Mouse (Mus musculus) CH12.LX (cell line): ENCODE measurements around the gene Ccdc184. TPM values are rescaled to one million over a fixed set of nuclear protein-coding genes. Genes with fewer than 3 reads are reported as not detected.
A peak's percentile ranks its signal among the peaks of the same experiment; 100 is the strongest.

Experiments
- DNase-seq: peaks from one replicate; pipeline ENCODE4 v3.0.0-alpha.2; 2013; ENCODE audit errors: extremely low read depth
- H3K27ac ChIP-seq: 2 replicates; pipeline ENCODE4 v1.5.1; 2012; ENCODE audit warnings: low read depth, mild to moderate bottlenecking, control low read depth, moderate library complexity; ENCODE audit not compliant: insufficient read depth
- H3K27me3 ChIP-seq: replicated peaks from 2 replicates; pipeline ENCODE3; 2012; ENCODE audit warnings: inconsistent platforms
- H3K36me3 ChIP-seq, 2 experiments: replicated peaks in 1 of 2; 2 replicates each; pipeline versions ENCODE3 to v1.6.1; 2012; ENCODE audit warnings: inconsistent platforms in 1 of 2, low read length in 1 of 2, mild to moderate bottlenecking in 1 of 2, mixed read lengths in 1 of 2, moderate library complexity in 1 of 2; ENCODE audit not compliant: control insufficient read depth in 1 of 2, insufficient read depth in 1 of 2
- H3K4me1 ChIP-seq, 2 experiments: 2 replicates each; pipeline ENCODE4 v1.6.1; 2012; ENCODE audit warnings: inconsistent platforms in 1 of 2, moderate library complexity in 1 of 2; ENCODE audit not compliant: insufficient read depth in 2 of 2, control insufficient read depth in 1 of 2
- H3K4me2 ChIP-seq: 2 replicates; pipeline ENCODE4 v1.6.1; 2012; ENCODE audit warnings: low read depth, mild to moderate bottlenecking, control low read depth; ENCODE audit not compliant: poor library complexity, insufficient read depth, severe bottlenecking
- H3K4me3 ChIP-seq, 3 experiments: fragments of 150-350 bp in 1 of 3; sonication (generic) in 1 of 3; replicated peaks in 1 of 3; 2 replicates each; pipeline versions ENCODE3 to v1.5.1; 2011 to 2012; ENCODE audit warnings: low read depth in 2 of 3, low read length in 2 of 3, mild to moderate bottlenecking in 2 of 3, moderate library complexity in 2 of 3, control low read depth in 1 of 3, improper control_type of control experiment in 1 of 3, inconsistent platforms in 1 of 3, mixed read lengths in 1 of 3; ENCODE audit not compliant: poor library complexity in 1 of 3
- H3K79me2 ChIP-seq: replicated peaks from 2 replicates; pipeline ENCODE4 v1.6.1; 2012; ENCODE audit warnings: mild to moderate bottlenecking, moderate library complexity; ENCODE audit not compliant: control insufficient read depth, poor library complexity, insufficient read depth, severe bottlenecking; ENCODE audit errors: extremely low read depth
- H3K9ac ChIP-seq: 2 replicates; pipeline ENCODE4 v1.6.1; 2012; ENCODE audit warnings: low read depth, mild to moderate bottlenecking, control low read depth, moderate library complexity; ENCODE audit not compliant: insufficient read depth
- H3K9me3 ChIP-seq: replicated peaks from 2 replicates; pipeline ENCODE3; 2012; ENCODE audit warnings: low read length, inconsistent platforms, mixed read lengths
- BHLHE40 ChIP-seq: IDR thresholded peaks from 2 replicates; pipeline ENCODE4 v1.6.1; 2011; ENCODE audit warnings: mild to moderate bottlenecking, low read depth, low read length, improper control_type of control experiment
- CHD1 ChIP-seq: IDR thresholded peaks from 2 replicates; pipeline ENCODE4 v1.6.1; 2012; ENCODE audit warnings: low read depth, low read length, improper control_type of control experiment, inconsistent platforms
- CHD2 ChIP-seq: IDR thresholded peaks from 2 replicates; pipeline ENCODE4 v1.6.1; 2011; ENCODE audit warnings: low read length, improper control_type of control experiment
- CTCF ChIP-seq, 2 experiments: IDR thresholded peaks in 1 of 2; conservative IDR thresholded peaks in 1 of 2; 2 replicates each; pipeline ENCODE4 v1.5.1; 2011 to 2012; ENCODE audit warnings: low read depth in 2 of 2, low read length in 2 of 2, improper control_type of control experiment in 1 of 2, inconsistent platforms in 1 of 2, mild to moderate bottlenecking in 1 of 2, moderate library complexity in 1 of 2
- E2F4 ChIP-seq: IDR thresholded peaks from 2 replicates; pipeline ENCODE4 v1.6.1; 2011; ENCODE audit warnings: low read depth, low read length, improper control_type of control experiment; ENCODE audit not compliant: insufficient replicate concordance
- ELF1 ChIP-seq: IDR thresholded peaks from 2 replicates; pipeline ENCODE4 v1.6.1; 2014; ENCODE audit warnings: low read depth, mild to moderate bottlenecking, inconsistent platforms, low read length, improper control_type of control experiment
- EP300 ChIP-seq: IDR thresholded peaks from 2 replicates; pipeline ENCODE4 v1.6.1; 2011; ENCODE audit warnings: low read length, improper control_type of control experiment
- ETS1 ChIP-seq: conservative IDR thresholded peaks from 2 replicates; pipeline ENCODE4 v1.6.1; 2012; ENCODE audit warnings: low read depth, mild to moderate bottlenecking, inconsistent platforms, low read length, improper control_type of control experiment, moderate library complexity
- HCFC1 ChIP-seq: IDR thresholded peaks from 2 replicates; pipeline ENCODE4 v1.6.1; 2012; ENCODE audit warnings: low read depth, mild to moderate bottlenecking, inconsistent platforms, low read length, improper control_type of control experiment
- IRF4 ChIP-seq: IDR thresholded peaks from 2 replicates; pipeline ENCODE4 v1.6.1; 2014; ENCODE audit warnings: low read depth, mild to moderate bottlenecking, inconsistent platforms, low read length, improper control_type of control experiment
- JUN ChIP-seq: IDR thresholded peaks from 2 replicates; pipeline ENCODE4 v1.6.1; 2011; ENCODE audit warnings: low read depth, mild to moderate bottlenecking, low read length, improper control_type of control experiment, moderate library complexity; ENCODE audit not compliant: insufficient read depth
- JUND ChIP-seq: conservative IDR thresholded peaks from 2 replicates; pipeline ENCODE4 v1.6.1; 2011; ENCODE audit warnings: low read depth, low read length, improper control_type of control experiment
- KAT2A ChIP-seq: IDR thresholded peaks from 2 replicates; pipeline ENCODE4 v1.6.1; 2012; ENCODE audit warnings: low read length, improper control_type of control experiment, inconsistent platforms; ENCODE audit not compliant: insufficient replicate concordance
- MAFK ChIP-seq: IDR thresholded peaks from 2 replicates; pipeline ENCODE4 v1.6.1; 2011; ENCODE audit warnings: low read length, improper control_type of control experiment; ENCODE audit not compliant: insufficient replicate concordance
- MAX ChIP-seq: IDR thresholded peaks from 2 replicates; pipeline ENCODE4 v1.6.1; 2011; ENCODE audit warnings: low read length, improper control_type of control experiment
- MEF2A ChIP-seq: IDR thresholded peaks from 2 replicates; pipeline ENCODE4 v1.6.1; 2014; ENCODE audit warnings: low read depth, mild to moderate bottlenecking, inconsistent platforms, low read length, improper control_type of control experiment, borderline replicate concordance
- MXI1 ChIP-seq: IDR thresholded peaks from 2 replicates; pipeline ENCODE4 v1.6.1; 2011; ENCODE audit warnings: mild to moderate bottlenecking, low read depth, low read length, improper control_type of control experiment
- NELFE ChIP-seq: IDR thresholded peaks from 2 replicates; pipeline ENCODE4 v1.6.1; 2011; ENCODE audit warnings: low read depth, low read length, improper control_type of control experiment
- NRF1 ChIP-seq: IDR thresholded peaks from 2 replicates; pipeline ENCODE4 v1.6.1; 2014; ENCODE audit warnings: low read depth, mild to moderate bottlenecking, inconsistent platforms, low read length, improper control_type of control experiment, moderate library complexity
- RAD21 ChIP-seq: IDR thresholded peaks from 2 replicates; pipeline ENCODE4 v1.6.1; 2011; ENCODE audit warnings: low read depth, mild to moderate bottlenecking, low read length, improper control_type of control experiment, moderate library complexity
- RCOR1 ChIP-seq: conservative IDR thresholded peaks from 2 replicates; pipeline ENCODE4 v1.6.1; 2012; ENCODE audit warnings: low read depth, mild to moderate bottlenecking, inconsistent platforms, low read length, improper control_type of control experiment
- SIN3A ChIP-seq: IDR thresholded peaks from 2 replicates; pipeline ENCODE4 v1.6.1; 2012; ENCODE audit warnings: low read length, improper control_type of control experiment, inconsistent platforms
- SMC3 ChIP-seq: IDR thresholded peaks from 2 replicates; pipeline ENCODE4 v1.6.1; 2011; ENCODE audit warnings: low read depth, low read length, improper control_type of control experiment
- TBP ChIP-seq: conservative IDR thresholded peaks from 2 replicates; pipeline ENCODE4 v1.6.1; 2011; ENCODE audit warnings: low read depth, low read length, improper control_type of control experiment
- TCF12 ChIP-seq: IDR thresholded peaks from 2 replicates; pipeline ENCODE4 v1.6.1; 2014; ENCODE audit warnings: low read depth, mild to moderate bottlenecking, inconsistent platforms, low read length, improper control_type of control experiment
- USF1 ChIP-seq: IDR thresholded peaks from 2 replicates; pipeline ENCODE4 v1.6.1; 2014; ENCODE audit warnings: low read depth, mild to moderate bottlenecking, inconsistent platforms, low read length, improper control_type of control experiment
- USF2 ChIP-seq: conservative IDR thresholded peaks from 2 replicates; pipeline ENCODE4 v1.6.1; 2011; ENCODE audit warnings: low read depth, low read length, improper control_type of control experiment
- ZC3H11A ChIP-seq: IDR thresholded peaks from 2 replicates; pipeline ENCODE4 v1.6.1; 2012; ENCODE audit warnings: low read depth, mild to moderate bottlenecking, inconsistent platforms, low read length, improper control_type of control experiment
- ZKSCAN1 ChIP-seq: IDR thresholded peaks from 2 replicates; pipeline ENCODE4 v1.6.1; 2012; ENCODE audit warnings: low read depth, inconsistent platforms, low read length, improper control_type of control experiment, borderline replicate concordance
- ZMIZ1 ChIP-seq: IDR thresholded peaks from 2 replicates; pipeline ENCODE4 v1.6.1; 2012; ENCODE audit warnings: low read depth, mild to moderate bottlenecking, inconsistent platforms, low read length, improper control_type of control experiment
- ZNF384 ChIP-seq: IDR thresholded peaks from 2 replicates; pipeline ENCODE4 v1.6.1; 2012; ENCODE audit warnings: low read depth, low read length, improper control_type of control experiment, inconsistent platforms
- dilution Hi-C: fragments of 300-500 bp; cut with MboI; formaldehyde crosslinking; loops from 2 replicates; pipeline ENCODE4 v1.14.3; 2020; ENCODE audit warnings: low sequenced_read_pairs; ENCODE audit not compliant: extremely low pct_unique_long_range_greater_than_20kb, extremely low pct_ligation_motif_present
- in situ Hi-C: fragments of 300-500 bp; cut with MboI; formaldehyde crosslinking; loops from 3 replicates; pipeline ENCODE4 v1.14.3; 2019; ENCODE audit warnings: low sequenced_read_pairs, low pct_ligation_motif_present, low pct_unique_long_range_greater_than_20kb, mixed read lengths
- polyA plus RNA-seq: library from polyadenylated mRNA; unstranded; fragments of >175 nt; gene quantifications from 2 replicates; pipeline ENCODE4 v1.2.1, GENCODE M21; 2012; ENCODE audit warnings: low read depth; ENCODE audit not compliant: insufficient read length
- total RNA-seq, 2 experiments: library from RNA; depleted of rRNA; stranded (reverse); fragments of 300-350 nt in 1 of 2; fragments of >200 nt in 1 of 2; gene quantifications; 2 replicates each; pipeline ENCODE4 v1.2.3; 2012 to 2014

Gene Ccdc184
- total and polyA plus RNA-seq, 3 experiments, result 0.04 to 0.17 TPM; not detected in 1

DNA sequence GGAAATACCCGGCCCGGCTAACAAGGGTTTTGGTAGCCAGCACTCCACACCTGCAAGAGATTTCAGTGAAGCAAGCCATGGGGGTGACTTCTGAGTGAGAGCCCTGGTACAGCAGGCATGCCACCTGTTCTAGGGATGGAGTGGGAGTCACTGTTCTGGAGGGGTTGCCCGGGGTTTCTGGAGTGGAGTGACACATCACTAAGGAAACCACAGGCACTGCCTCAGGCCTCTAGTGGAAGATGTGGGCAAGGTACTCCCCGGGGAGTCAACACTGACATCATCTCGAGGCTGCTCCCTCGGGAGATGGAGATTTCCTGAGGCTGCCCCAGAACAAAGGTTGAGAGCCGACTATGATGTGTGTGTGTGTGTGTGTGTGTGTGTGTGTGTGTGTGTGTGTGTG lies 3.4 kb downstream of the Ccdc184 start:
- Histone ChIP-seq H3K4me3 (no peak overlapping the region), H3K4me2 (no peak overlapping the region), H3K36me3 (no peaks in the 10 kb centered on the region), H3K27ac (no peak overlapping the region), H3K27me3 (peaks cover 88% of the 10 kb centered on the region), H3K9ac (no peak overlapping the region), H3K79me2 (no peaks in the 10 kb centered on the region), H3K9me3 (no peaks in the 10 kb centered on the region), H3K4me1 (peaks cover 10 to 45% of the 10 kb centered on the region in 2 experiments)
- TF ChIP-seq NELFE (no peak), ZMIZ1 (no peak), ZKSCAN1 (no peak), ZNF384 (no peak), MEF2A (peak; percentile 84), EP300 (peak; percentile 74), ETS1 (peak; percentile 96), JUND (peak; percentile 62; the same call in 1 of the 2 replicates), TCF12 (peak; percentile 55), CTCF (conservative IDR thresholded peaks at IDR 0.05 in 1 of 2, IDR thresholded peaks at IDR 0.05 in 1 of 2; ENCODE audit: low read depth in 2 of 2, low read length in 2 of 2) (no peak), RAD21 (no peak), CHD2 (no peak; the same call in 1 of the 2 replicates), MXI1 (no peak; the same call in 1 of the 2 replicates), RCOR1 (peak; percentile 62; the same call in 1 of the 2 replicates), CHD1 (no peak), SIN3A (peak; percentile 46), NRF1 (no peak), HCFC1 (no peak), JUN (peak; percentile 76), BHLHE40 (peak; percentile 83; the same call in 1 of the 2 replicates), MAFK (0 out of 2 replicates have a peak, but pooled peaks have one; percentile 63), MAX (0 out of 2 replicates have a peak, but pooled peaks have one; percentile 41), USF2 (no peak), IRF4 (peak; percentile 77), ZC3H11A (no peak), TBP (no peak), ELF1 (no peak; the same call in 1 of the 2 replicates), KAT2A (peak; percentile 74), SMC3 (no peak), USF1 (no peak), E2F4 (no peak)
- dilution Hi-C loops, result no loop called here
- peak; percentile 93 for DNase-seq
- in situ Hi-C loops, result loop anchor here (25.0 kb wide), 1 partner anchor 308 kb away; no protein-coding TSS in a partner anchor
